Mouse (Mus musculus): Measurements from ENCODE around the gene Rprd1b.

Rprd1b gene

GRCm38 (mm10) chr2:158178696-158179369 lies 150.5 kb downstream of the Rprd1b start:
- DNase-seq = peak; percentile 93

DNA sequence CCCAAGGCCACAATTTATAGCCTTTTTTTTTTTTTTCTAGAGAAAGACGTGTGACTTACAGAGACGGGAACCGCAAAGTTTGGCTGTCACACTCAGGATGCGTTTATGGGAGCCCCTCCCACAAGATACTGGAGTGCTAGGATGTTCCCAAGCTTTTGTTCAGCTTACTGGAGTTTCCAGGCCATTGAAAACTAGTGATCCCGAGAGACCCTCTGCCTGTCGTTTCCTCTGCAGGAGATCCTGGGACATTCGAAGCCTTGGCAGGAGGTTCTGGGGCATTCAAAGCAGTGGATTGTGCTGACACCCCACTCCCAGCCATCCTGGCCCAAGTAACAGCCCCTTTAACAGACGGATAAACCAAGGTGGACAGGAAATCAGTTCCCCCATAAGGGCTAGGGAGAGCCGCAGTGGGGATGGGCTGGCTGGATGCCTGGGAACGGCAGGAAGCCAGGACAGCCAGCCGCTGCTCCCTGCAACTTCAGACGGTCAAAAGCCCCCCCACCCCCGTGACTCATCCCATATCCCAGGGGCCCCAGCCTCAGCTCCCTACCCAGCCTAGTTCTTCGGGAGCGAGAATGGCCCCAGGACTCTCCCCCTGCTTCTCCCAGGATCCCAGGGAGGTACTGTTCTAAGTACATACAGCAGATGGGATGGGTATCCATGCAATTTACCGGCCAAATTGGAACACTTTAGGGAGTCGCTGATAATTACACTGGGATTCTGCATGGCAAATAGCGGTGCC lies 151.2 kb downstream of the Rprd1b start:
- DNase-seq = peak; percentile 72

- peak; percentile 84 for DNase-seq
Observed at GRCm38 (mm10) chr2:158180797-158181196, 152.5 kb downstream of the Rprd1b start.
